Mouse (Mus musculus) liver, adult 2 months (tissue): ENCODE measurements around the gene Rnf130. TPM values are rescaled to one million over a fixed set of nuclear protein-coding genes. Genes with fewer than 3 reads are reported as not detected.

Experiments used
- DNase-seq: peaks from one replicate; pipeline ENCODE4 v3.0.0-alpha.2; 2011; ENCODE audit warnings: low read depth, low spot score; ENCODE audit errors: extremely low read depth
- H3K27ac ChIP-seq: fragments of 200-500 bp; replicated peaks from 2 replicates; pipeline ENCODE4 v1.5.1; 2012; ENCODE audit warnings: low read depth, mild to moderate bottlenecking, control low read depth, inconsistent platforms, low read length; ENCODE audit not compliant: insufficient read depth
- H3K27me3 ChIP-seq: fragments of 200-500 bp; 2 replicates; pipeline ENCODE4 v1.6.1; 2012; ENCODE audit warnings: mild to moderate bottlenecking, moderate library complexity, low read length, inconsistent platforms; ENCODE audit not compliant: control insufficient read depth, insufficient read depth
- H3K36me3 ChIP-seq: fragments of 200-500 bp; 2 replicates; pipeline ENCODE4 v1.6.1; 2012; ENCODE audit warnings: low read length, inconsistent platforms; ENCODE audit not compliant: control insufficient read depth, insufficient read depth
- H3K4me1 ChIP-seq: fragments of 200-500 bp; 2 replicates; pipeline ENCODE4 v1.6.1; 2011; ENCODE audit warnings: low read length; ENCODE audit not compliant: control insufficient read depth, insufficient read depth
- H3K4me3 ChIP-seq: fragments of 200-500 bp; 2 replicates; pipeline ENCODE4 v1.5.1; 2011; ENCODE audit warnings: low read depth, mild to moderate bottlenecking, control low read depth, low read length, moderate library complexity; ENCODE audit not compliant: insufficient read depth
- H3K79me2 ChIP-seq: fragments of 200-500 bp; 2 replicates; pipeline ENCODE4 v1.6.1; 2012; ENCODE audit warnings: inconsistent platforms, mild to moderate bottlenecking, low read length, moderate library complexity; ENCODE audit not compliant: control insufficient read depth, insufficient read depth
- H3K9ac ChIP-seq: fragments of 200-500 bp; 2 replicates; pipeline ENCODE4 v1.6.1; 2012; ENCODE audit warnings: low read depth, mild to moderate bottlenecking, control low read depth, inconsistent platforms, low read length
- CTCF ChIP-seq: fragments of 200-500 bp; IDR thresholded peaks from 2 replicates; pipeline ENCODE4 v1.5.1; 2011; ENCODE audit warnings: low read depth, low read length, control low read depth
- POLR2A ChIP-seq: fragments of 200-500 bp; IDR thresholded peaks from 2 replicates; pipeline ENCODE4 v1.6.1; 2011; ENCODE audit warnings: low read length, control low read depth; ENCODE audit not compliant: insufficient read depth; ENCODE audit errors: extremely low read depth
- WGBS: fragments of 180-500 bp; shearing (Covaris S2); methylation state at CpG from one replicate; pipeline ENCODE4 v1.1.7; 2018; 5-methylcytosine and 5-hydroxymethylcytosine counted together
- polyA plus RNA-seq: library from polyadenylated mRNA; depleted of rRNA; stranded (reverse); fragments of >200 nt; gene quantifications from 2 replicates; pipeline ENCODE4 v1.2.3, GENCODE M21; 2012
- total RNA-seq: library from RNA; depleted of rRNA; stranded (reverse); fragments of >200 nt; gene quantifications from 2 replicates; pipeline ENCODE4 v1.2.3, GENCODE M21; 2014

Gene Rnf130
- total and polyA plus RNA-seq, 2 experiments, result 66.7 to 111 TPM

DNA sequence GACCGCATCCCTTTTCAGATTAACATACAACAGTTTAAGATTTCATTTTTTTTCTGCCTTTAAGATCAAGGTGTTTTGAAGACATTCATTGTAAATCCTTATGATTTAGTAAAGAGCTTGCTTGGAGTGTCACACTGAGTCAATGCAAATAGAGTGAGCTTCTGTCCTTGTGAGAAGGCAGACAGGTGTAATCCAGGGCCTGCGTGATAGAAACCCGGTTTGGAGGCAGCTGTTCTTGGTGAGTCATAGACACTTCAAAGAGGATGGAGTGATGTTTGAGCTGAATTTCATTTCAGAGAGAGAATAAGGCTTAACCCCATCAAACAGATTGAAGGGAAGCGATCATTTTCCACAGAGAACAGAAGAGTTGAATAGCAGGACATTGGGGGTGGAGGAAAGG lies 51.6 kb downstream of the Rnf130 start:
- WGBS, result 87% methylated on average over 4 of the region's 4 CpGs
- DNase-seq, result no peak
- no peaks in the 10 kb centered on the region for H3K4me1 ChIP-seq
- H3K27me3 ChIP-seq, result no peaks in the 10 kb centered on the region
- H3K79me2 ChIP-seq, result no peaks in the 10 kb centered on the region; the same call in 1 of the 2 replicates
- TF ChIP-seq POLR2A (no peak), CTCF (no peak)
- no peak overlapping the region for H3K9ac ChIP-seq
- H3K36me3 ChIP-seq, result peaks cover 2% of the 10 kb centered on the region; the same call in 1 of the 2 replicates
- H3K27ac ChIP-seq, result no peak overlapping the region
- no peak overlapping the region for H3K4me3 ChIP-seq

DNA sequence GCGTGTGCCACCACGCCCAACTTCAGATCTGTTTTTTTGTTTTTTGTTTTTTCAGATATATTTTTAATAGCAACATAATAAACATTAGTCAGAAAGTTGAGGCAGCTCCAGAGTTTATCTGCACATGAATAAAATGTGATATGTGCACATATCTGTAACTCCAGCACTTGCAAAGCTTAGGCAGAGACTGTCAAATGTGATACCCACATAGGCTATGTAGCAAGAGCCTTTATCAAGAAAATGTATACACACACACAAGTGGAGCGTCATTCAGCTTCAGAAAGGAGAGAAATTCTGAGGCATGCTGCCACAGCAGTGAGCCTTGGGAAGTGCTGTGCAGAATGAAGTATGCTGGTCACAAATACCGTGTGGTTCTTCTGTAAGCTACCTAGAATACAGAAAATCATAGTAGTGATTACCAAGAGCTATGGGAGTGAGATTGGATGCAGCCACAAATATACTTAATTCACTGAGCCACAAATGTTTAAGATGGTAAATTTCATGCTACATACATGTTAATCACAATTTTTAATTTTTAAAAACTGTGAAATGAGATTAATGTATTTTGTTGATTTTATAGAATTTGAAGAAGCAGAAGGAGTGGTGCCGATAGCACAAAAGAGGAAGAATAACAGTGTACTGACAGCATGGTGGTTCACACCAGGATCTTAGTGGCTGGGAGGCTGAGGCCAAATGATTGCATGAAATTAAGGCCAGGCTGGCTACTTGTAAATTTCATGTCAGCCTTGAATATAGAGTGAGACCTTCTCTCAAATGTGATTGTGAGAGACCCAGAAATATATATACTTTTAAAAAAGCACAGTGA lies 56.4 kb downstream of the Rnf130 start:
- Histone ChIP-seq H3K79me2 (no peaks in the 10 kb centered on the region; the same call in 1 of the 2 replicates), H3K27ac (no peak overlapping the region), H3K4me3 (no peak overlapping the region), H3K27me3 (no peaks in the 10 kb centered on the region), H3K9ac (no peak overlapping the region), H3K4me1 (no peaks in the 10 kb centered on the region), H3K36me3 (peaks cover 12% of the 10 kb centered on the region)
- no peak for TF ChIP-seq POLR2A
- TF ChIP-seq CTCF, result no peak
- DNase-seq, result no peak
- WGBS, result 96% methylated on average over 5 of the region's 5 CpGs

DNA sequence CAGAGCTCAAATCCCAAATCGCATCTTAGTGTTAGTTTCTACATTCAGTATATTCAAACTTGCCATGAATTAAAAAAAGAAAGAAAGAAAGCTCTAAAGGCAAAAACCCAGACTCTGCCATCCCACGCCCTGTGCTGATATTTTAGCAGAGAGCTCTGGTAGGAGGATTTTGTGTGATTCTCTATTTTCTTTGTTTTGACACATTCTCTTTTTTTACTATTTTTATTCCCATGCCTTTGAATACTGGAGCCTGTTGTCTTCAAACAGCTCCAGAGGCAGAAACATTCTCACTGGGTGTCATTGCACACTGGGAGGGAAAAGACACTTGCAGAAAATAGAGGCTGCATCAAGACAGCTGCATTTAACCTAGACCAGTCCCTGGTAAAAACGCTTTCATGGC lies 61.1 kb downstream of the Rnf130 start:
- Histone ChIP-seq H3K9ac (no peak overlapping the region), H3K27me3 (no peaks in the 10 kb centered on the region), H3K4me1 (peaks cover 15% of the 10 kb centered on the region), H3K27ac (no peak overlapping the region), H3K4me3 (no peak overlapping the region), H3K79me2 (no peaks in the 10 kb centered on the region; the same call in 1 of the 2 replicates), H3K36me3 (peaks cover 27% of the 10 kb centered on the region)
- WGBS, result 95% methylated on average over 3 of the region's 3 CpGs
- no peak for DNase-seq
- TF ChIP-seq CTCF (no peak), POLR2A (no peak)

DNA sequence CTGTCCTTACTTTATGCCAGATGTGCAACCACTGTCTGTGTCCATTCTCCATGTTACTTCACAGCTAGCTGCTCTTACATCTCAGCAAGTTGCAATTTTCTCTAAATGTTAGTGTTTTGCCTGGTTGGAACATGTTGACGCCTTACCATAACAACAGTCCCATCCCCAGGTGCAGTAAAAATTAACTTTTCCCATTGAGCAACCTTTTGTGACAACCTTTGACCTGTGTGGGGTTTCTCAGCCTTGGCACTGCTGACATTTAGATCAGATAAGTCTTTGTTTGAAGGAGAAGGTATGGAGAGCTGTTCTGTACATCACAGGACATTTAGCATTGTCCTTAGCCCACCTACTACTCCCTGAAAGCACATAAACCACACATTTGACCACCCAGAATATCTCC lies 64.7 kb downstream of the Rnf130 start:
- TF ChIP-seq CTCF (no peak), POLR2A (no peak)
- peak; percentile 89 for DNase-seq
- Histone ChIP-seq H3K79me2 (no peaks in the 10 kb centered on the region), H3K9ac (no peak overlapping the region), H3K27ac (peak overlapping the region; percentile 76), H3K36me3 (peaks cover 34% of the 10 kb centered on the region), H3K27me3 (no peaks in the 10 kb centered on the region), H3K4me3 (no peak overlapping the region), H3K4me1 (peaks cover 15% of the 10 kb centered on the region)
- WGBS, result 20% methylated on average over 1 of the region's 1 CpGs

DNA sequence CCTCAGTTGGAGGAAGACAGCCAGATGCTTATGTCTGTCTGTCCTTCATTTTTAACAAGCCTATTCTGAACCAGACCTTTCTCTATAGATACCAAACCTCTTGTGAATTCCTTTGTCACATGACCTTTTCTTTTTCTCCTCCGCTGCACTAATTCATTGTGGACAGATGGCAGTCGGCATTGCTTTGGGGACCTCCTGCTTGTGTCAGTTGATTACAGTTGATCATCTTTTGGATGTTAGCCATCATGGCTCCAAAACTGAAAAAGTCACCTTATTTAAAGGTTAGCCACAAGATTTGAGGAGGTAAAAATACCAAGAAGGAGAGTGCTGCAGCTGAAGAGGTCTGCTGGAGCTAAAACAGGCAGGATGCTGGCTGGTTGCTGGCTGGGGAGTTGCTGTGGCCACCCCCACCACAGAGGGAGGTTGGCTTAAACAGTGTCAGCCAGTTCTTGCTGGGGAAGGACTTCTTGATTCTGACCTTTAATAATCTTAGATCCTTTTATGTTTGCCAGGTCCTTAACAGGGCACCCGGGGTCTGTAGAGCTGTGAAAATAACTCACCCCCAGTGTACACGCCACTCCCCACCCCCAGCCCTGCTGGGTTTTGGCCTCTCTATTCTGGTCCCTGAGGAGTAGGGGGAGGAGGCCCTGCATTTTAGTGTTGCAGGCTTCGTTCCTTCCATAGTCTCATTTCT lies 66.0 kb downstream of the Rnf130 start:
- DNase-seq, result no peak
- Histone ChIP-seq H3K27ac (no peak overlapping the region), H3K36me3 (peaks cover 32% of the 10 kb centered on the region)

DNA sequence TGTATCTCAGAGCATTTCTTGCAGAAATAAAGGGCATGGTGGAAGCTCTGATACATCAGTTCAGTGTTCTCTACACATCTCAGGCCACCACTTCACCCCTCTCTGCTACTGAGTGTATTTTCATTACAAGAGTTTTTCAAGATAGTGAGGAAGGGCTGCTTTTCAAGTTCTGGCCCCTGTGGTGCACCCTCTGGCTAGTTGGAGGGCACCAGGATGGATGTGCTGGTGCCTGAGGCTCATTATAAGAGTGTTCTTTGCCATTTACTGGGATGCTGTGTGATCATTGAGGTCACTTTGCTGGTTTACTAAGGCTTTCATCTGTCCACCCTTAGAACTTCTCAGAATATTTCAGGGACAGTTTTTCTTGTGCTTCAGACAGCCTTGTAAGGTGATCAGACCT lies 66.5 kb downstream of the Rnf130 start:
- H3K4me3 ChIP-seq, result no peak overlapping the region
- no peaks in the 10 kb centered on the region for H3K27me3 ChIP-seq
- TF ChIP-seq CTCF (no peak), POLR2A (no peak)
- no peak overlapping the region for H3K9ac ChIP-seq
- no peak overlapping the region for H3K27ac ChIP-seq
- peaks cover 27% of the 10 kb centered on the region for H3K36me3 ChIP-seq
- no peaks in the 10 kb centered on the region; the same call in 1 of the 2 replicates for H3K79me2 ChIP-seq
- peaks cover 15% of the 10 kb centered on the region for H3K4me1 ChIP-seq
- DNase-seq, result no peak

More for the DNA sequence above, 66.0 kb downstream of the Rnf130 start:
- 90% methylated on average over 5 of the region's 5 CpGs for WGBS
- no peaks in the 10 kb centered on the region; the same call in 1 of the 2 replicates for H3K79me2 ChIP-seq
- H3K4me3 ChIP-seq, result no peak overlapping the region
- TF ChIP-seq POLR2A (no peak), CTCF (no peak)
- no peak overlapping the region for H3K9ac ChIP-seq
- peaks cover 15% of the 10 kb centered on the region for H3K4me1 ChIP-seq
- no peaks in the 10 kb centered on the region for H3K27me3 ChIP-seq
